Mouse (Mus musculus) embryonic facial prominence, embryonic 15.5 days (tissue): ENCODE measurements around the gene Zfp61. TPM values are rescaled to one million over a fixed set of nuclear protein-coding genes. Genes with fewer than 3 reads are reported as not detected.

Source experiments
- ATAC-seq: fragments of 200-750 bp; cut with Nextera tagmentation; 2 replicates; pipeline ENCODE4 v1.8.0; 2017; ENCODE audit warnings: low read depth, moderate TSS enrichment; ENCODE audit not compliant: insufficient number of reproducible peaks, low FRiP score, low TSS enrichment
- H3K27ac ChIP-seq: fragments of 300-500 bp; sonication (generic); replicated peaks from 2 replicates; pipeline ENCODE4 v1.5.1; 2015; ENCODE audit warnings: mild to moderate bottlenecking, inconsistent platforms
- H3K27me3 ChIP-seq: fragments of 300-500 bp; sonication (generic); 2 replicates; pipeline ENCODE4 v1.6.1; 2015; ENCODE audit warnings: inconsistent platforms
- H3K36me3 ChIP-seq: fragments of 300-500 bp; sonication (generic); 2 replicates; pipeline ENCODE4 v1.6.1; 2015; ENCODE audit warnings: mild to moderate bottlenecking, inconsistent platforms
- H3K4me1 ChIP-seq: fragments of 300-500 bp; sonication (generic); 2 replicates; pipeline ENCODE4 v1.6.1; 2015; ENCODE audit warnings: inconsistent platforms
- H3K4me2 ChIP-seq: fragments of 300-500 bp; sonication (generic); replicated peaks from 2 replicates; pipeline ENCODE4 v1.6.1; 2015; ENCODE audit warnings: mild to moderate bottlenecking, inconsistent platforms
- H3K4me3 ChIP-seq: fragments of 300-500 bp; sonication (generic); replicated peaks from 2 replicates; pipeline ENCODE4 v1.5.1; 2015; ENCODE audit warnings: mild to moderate bottlenecking, inconsistent platforms
- H3K9ac ChIP-seq: fragments of 300-500 bp; sonication (generic); 2 replicates; pipeline ENCODE4 v1.6.1; 2015; ENCODE audit warnings: inconsistent platforms
- H3K9me3 ChIP-seq: fragments of 300-500 bp; sonication (generic); replicated peaks from 2 replicates; pipeline ENCODE4 v1.6.1; 2016; ENCODE audit warnings: inconsistent platforms
- WGBS: fragments of 180-500 bp; shearing (Covaris S2); methylation state at CpG from one replicate; pipeline ENCODE4 v1.1.7; 2015; 5-methylcytosine and 5-hydroxymethylcytosine counted together
- polyA plus RNA-seq: library from polyadenylated mRNA; unstranded; fragments of >200 nt; fragmentation: Nextera tagmentation; extraction: Ambion mirVana; gene quantifications from 2 replicates; pipeline ENCODE4 v1.2.1, GENCODE M21; 2015

Zfp61 gene
- polyA plus RNA-seq, 1 experiment from 2014 or later = 41.6 TPM

DNA sequence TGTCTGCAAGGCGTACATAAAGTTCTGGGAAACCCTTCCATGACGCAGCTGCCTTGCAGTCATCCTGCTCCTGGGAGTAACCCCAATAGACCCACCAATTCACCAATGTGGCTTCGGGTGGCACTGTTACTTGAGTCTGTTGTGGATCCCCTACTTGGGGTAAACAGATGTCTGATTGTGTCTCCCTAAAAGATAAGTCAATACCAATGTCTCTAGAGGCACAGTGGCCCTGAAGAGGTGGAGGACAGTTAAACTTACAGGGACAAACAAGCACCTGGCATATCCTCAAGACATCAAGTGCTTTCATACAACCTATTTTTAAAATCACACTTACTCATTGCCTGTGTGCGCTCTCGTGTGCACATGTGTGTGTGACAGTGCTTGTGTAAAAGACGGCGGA lies 5.7 kb downstream of the Zfp61 start:
- Histone ChIP-seq H3K4me1 (peaks cover 11% of the 10 kb centered on the region), H3K4me2 (no peak overlapping the region), H3K9ac (no peak overlapping the region), H3K27me3 (no peaks in the 10 kb centered on the region), H3K4me3 (no peak overlapping the region), H3K9me3 (no peaks in the 10 kb centered on the region), H3K36me3 (peaks cover 72% of the 10 kb centered on the region), H3K27ac (no peak overlapping the region)
- ATAC-seq = no peak
- 94% methylated on average over 7 of the region's 7 CpGs for WGBS

DNA sequence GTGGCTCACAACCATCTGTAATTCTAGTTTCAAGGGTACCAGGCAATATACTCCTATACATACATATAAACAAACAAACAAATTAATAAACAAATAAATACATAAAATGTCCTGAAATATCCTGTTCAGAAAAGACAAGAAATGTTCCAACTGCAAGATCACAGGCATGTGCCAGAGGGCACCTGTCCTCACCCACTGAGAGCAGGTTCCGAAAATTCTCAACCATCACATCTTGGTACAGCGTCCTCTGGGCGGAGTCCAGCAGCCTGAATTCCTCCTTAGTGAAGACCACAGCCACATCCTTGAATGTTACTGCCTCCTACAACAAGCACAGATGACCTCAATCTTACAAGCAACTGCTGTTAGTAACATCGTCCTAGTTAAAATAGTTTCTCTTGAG lies 6.3 kb downstream of the Zfp61 start:
- peaks cover 78% of the 10 kb centered on the region for H3K36me3 ChIP-seq
- peaks cover 8% of the 10 kb centered on the region for H3K4me1 ChIP-seq
- no peak overlapping the region for H3K9ac ChIP-seq
- H3K27me3 ChIP-seq = no peaks in the 10 kb centered on the region
- no peak overlapping the region for H3K4me3 ChIP-seq
- ATAC-seq = no peak
- no peak overlapping the region for H3K27ac ChIP-seq
- no peak overlapping the region for H3K4me2 ChIP-seq
- H3K9me3 ChIP-seq = no peaks in the 10 kb centered on the region
- WGBS = 92% methylated on average over 4 of the region's 4 CpGs

DNA sequence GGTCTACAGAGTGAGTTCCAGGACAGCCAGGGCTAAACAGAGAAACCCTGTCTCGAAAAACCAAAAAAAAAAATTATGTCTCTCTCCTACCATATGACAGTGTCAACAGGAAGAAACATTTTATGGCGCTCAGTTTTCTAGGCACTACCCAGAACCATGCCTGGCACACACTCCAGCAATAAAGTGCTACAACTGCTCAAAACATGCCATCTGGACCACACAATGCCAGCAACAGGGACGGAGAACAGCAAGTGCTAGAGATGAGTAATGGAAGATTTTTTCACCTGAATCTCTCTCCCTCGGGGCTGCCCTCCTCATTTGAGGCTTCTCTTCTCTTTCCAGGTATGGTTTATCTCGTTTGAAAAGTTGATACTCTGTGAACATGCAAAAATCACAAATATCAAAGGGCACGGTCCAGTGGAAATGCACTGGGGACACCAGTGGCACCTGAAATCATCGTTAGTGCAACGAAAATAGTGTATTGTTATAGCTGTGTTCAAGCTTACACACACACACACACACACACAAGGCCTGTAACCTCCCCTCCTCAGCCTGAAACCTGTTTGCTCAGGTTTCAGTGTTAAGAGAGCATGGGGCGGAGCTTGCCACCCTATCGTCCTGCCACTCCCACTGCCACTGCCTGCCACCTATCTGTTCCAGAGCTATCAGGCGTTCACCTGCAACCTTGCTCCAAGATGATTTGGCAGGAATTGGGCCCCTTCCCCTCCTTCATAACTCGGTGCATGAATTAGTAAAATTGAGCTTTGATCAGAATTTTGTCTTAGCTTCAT lies 7.8 kb downstream of the Zfp61 start:
- 82% methylated on average over 12 of the region's 12 CpGs for WGBS
- Histone ChIP-seq H3K9ac (no peak overlapping the region), H3K4me2 (no peak overlapping the region)

DNA sequence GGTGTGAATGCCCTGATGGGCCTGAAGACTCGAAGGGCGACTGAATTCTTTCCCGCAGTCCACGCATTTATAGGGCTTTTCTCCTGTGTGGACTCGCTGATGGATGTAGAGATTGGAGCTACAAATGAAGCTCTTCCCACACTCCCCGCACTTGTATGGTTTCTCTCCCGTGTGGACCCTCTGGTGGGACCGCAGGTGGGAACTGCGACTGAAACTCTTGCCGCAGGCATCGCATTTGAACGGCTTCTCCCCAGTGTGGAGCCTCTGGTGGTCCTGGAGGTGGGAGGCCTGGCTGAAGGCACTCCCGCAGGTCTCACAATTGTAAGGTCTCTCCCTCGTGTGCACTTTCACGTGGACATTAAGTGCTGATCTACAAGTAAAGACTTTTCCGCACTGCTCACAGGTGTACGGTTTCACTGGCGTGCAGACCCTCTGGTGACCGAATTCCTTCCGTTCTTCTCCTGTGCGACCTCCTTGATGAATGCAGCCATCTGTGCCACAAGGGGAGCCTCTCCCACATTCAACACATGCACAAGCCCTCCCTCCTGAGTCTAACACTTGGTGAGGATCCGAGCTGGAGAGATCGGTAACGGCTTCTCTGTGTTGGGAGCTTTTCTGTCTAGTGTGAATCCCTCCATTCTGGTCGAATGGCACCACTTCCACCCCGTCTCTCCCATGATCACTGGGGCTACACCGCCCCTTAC lies 9.5 kb downstream of the Zfp61 start:
- Histone ChIP-seq H3K27me3 (no peaks in the 10 kb centered on the region), H3K9ac (no peak overlapping the region), H3K4me1 (no peaks in the 10 kb centered on the region), H3K4me2 (no peak overlapping the region), H3K36me3 (peaks cover 87% of the 10 kb centered on the region), H3K27ac (no peak overlapping the region), H3K9me3 (no peaks in the 10 kb centered on the region), H3K4me3 (no peak overlapping the region)
- ATAC-seq = no peak
- WGBS = 90% methylated on average over 27 of the region's 27 CpGs

More for the DNA sequence above, 7.8 kb downstream of the Zfp61 start:
- H3K4me1 ChIP-seq = peaks cover 6% of the 10 kb centered on the region
- no peaks in the 10 kb centered on the region for H3K9me3 ChIP-seq
- H3K36me3 ChIP-seq = peaks cover 88% of the 10 kb centered on the region
- no peak overlapping the region for H3K4me3 ChIP-seq
- H3K27ac ChIP-seq = no peak overlapping the region
- ATAC-seq = no peak
- no peaks in the 10 kb centered on the region for H3K27me3 ChIP-seq

DNA sequence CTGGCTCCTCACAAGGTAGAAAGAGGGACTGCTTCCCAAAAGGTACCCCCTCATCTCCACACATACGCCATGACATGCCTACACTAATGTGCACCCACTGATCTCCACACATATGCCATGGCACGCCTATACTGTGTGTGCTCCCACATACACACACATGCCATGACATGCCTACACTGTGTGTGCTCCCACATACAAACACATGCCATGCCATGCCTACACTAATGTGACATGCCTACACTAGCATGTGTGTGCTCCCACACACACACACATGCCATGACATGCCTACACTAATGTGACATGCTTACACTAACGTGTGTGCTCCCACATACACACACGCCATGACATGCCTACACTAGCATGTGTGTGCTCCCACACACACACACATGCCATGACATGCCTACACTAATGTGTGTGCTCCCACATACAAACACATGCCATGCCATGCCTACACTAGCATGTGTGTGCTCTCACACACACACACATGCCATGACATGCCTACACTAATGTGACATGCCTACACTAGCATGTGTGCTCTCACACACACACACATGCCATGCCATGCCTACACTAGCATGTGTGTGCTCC lies 10.8 kb downstream of the Zfp61 start:
- ATAC-seq = no peak
- 95% methylated on average over 4 of the region's 4 CpGs for WGBS
- H3K9me3 ChIP-seq = no peaks in the 10 kb centered on the region
- no peak overlapping the region for H3K27ac ChIP-seq
- no peaks in the 10 kb centered on the region for H3K4me1 ChIP-seq
- H3K4me3 ChIP-seq = no peak overlapping the region
- no peak overlapping the region for H3K9ac ChIP-seq
- no peak overlapping the region for H3K4me2 ChIP-seq
- no peaks in the 10 kb centered on the region for H3K27me3 ChIP-seq
- H3K36me3 ChIP-seq = peaks cover 74% of the 10 kb centered on the region

DNA sequence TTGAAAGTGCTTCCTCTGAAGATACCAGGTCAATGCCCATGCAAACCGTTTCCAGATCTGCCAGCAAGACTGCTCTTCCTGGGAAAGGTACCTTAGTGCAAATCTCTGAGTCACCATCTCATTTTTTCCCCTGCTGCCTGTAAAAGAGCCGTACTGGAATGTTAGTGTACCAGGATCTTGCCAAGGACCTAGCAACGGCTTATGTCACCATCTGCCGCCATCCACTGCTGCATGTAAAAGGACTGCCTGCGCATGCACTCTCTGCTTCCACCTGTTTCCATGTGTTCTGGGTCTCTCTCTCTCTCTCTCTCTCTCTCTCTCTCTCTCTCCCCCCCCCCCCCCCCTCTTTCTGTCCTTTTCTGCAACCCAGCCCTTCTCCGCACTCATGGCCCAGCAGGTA lies 12.5 kb downstream of the Zfp61 start:
- H3K27ac ChIP-seq = no peak overlapping the region
- H3K4me2 ChIP-seq = no peak overlapping the region
- H3K4me1 ChIP-seq = no peaks in the 10 kb centered on the region
- WGBS = 88% methylated on average over 6 of the region's 6 CpGs
- H3K9ac ChIP-seq = no peak overlapping the region
- no peak for ATAC-seq
- peaks cover 57% of the 10 kb centered on the region for H3K36me3 ChIP-seq
- H3K27me3 ChIP-seq = no peaks in the 10 kb centered on the region
- no peak overlapping the region for H3K4me3 ChIP-seq
- H3K9me3 ChIP-seq = no peaks in the 10 kb centered on the region

DNA sequence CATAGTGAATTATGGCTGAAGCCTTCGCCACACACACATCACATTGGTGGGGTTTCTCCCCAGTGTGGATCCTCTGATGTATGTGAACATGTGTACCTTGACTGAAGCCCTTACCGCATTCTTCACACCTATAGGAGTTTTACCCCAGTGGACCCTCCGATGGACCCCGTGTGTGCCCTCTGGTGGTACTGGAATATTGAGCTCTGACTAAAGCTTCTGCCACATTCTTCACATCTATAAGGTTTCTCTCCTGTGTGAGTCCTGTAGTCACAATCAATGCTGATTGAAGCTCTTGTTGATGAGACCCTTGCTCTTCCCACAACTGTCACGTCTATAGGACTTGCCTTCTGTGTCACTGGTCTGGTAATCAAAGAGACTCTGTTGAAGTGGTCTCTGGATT lies 13.4 kb downstream of the Zfp61 start:
- Histone ChIP-seq H3K9ac (no peak overlapping the region), H3K27ac (no peak overlapping the region), H3K27me3 (no peaks in the 10 kb centered on the region), H3K36me3 (peaks cover 49% of the 10 kb centered on the region), H3K4me1 (no peaks in the 10 kb centered on the region), H3K4me2 (no peak overlapping the region), H3K4me3 (no peak overlapping the region), H3K9me3 (no peaks in the 10 kb centered on the region)
- ATAC-seq = no peak
- WGBS = 82% methylated on average over 5 of the region's 5 CpGs

DNA sequence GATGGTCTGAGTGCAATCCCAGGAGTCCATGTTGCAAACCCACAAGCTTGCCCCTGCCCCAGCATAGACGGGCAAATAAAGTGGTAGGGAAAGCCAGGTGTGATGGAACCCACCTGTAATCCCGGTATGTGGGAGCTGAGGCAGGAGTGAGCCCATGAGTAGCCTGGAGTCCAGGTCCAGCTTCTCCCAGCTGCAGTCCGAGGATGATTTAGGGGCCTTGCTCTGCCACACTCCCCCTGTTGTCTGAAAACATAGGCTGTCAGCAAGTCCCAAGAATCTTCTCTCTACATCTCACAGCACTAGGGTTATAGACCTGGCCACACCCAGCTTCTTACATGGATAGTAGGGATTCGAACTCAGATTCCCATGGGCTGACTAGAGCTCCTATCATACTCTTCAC lies 14.1 kb downstream of the Zfp61 start:
- WGBS = 82% methylated on average over 4 of the region's 4 CpGs
- no peak overlapping the region for H3K4me2 ChIP-seq

DNA sequence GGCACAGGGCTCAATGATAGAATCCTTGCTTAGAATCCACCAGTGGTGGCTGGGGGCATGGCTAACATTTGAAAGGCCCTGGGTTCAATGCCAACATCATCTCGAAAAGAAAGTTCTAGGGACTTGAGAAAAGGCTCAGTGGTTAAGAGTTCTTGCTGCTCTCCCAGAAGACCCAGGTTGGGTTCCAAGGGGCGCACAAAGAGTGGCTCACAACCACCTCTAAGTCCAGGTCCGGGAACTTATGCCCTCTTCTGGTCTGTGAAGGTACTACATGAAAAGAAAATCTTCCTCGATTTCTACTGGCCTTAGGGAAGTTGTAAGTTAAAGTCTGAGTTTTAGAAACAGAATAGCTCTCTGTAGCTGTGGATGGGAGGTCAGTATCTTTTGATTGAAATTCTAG lies 14.9 kb downstream of the Zfp61 start:
- H3K4me3 ChIP-seq = no peak overlapping the region
- peaks cover 33% of the 10 kb centered on the region for H3K36me3 ChIP-seq
- no peak overlapping the region for H3K27ac ChIP-seq
- no peak overlapping the region for H3K4me2 ChIP-seq
- H3K4me1 ChIP-seq = no peaks in the 10 kb centered on the region
- no peaks in the 10 kb centered on the region for H3K9me3 ChIP-seq
- H3K9ac ChIP-seq = no peak overlapping the region
- no peak for ATAC-seq
- H3K27me3 ChIP-seq = no peaks in the 10 kb centered on the region
- 49% methylated on average over 4 of the region's 4 CpGs for WGBS

More for the DNA sequence above, 14.1 kb downstream of the Zfp61 start:
- H3K27me3 ChIP-seq = no peaks in the 10 kb centered on the region
- H3K9ac ChIP-seq = no peak overlapping the region
- no peaks in the 10 kb centered on the region for H3K9me3 ChIP-seq
- no peak overlapping the region for H3K27ac ChIP-seq
- no peak for ATAC-seq
- peaks cover 41% of the 10 kb centered on the region for H3K36me3 ChIP-seq
- H3K4me3 ChIP-seq = no peak overlapping the region
- no peaks in the 10 kb centered on the region for H3K4me1 ChIP-seq

DNA sequence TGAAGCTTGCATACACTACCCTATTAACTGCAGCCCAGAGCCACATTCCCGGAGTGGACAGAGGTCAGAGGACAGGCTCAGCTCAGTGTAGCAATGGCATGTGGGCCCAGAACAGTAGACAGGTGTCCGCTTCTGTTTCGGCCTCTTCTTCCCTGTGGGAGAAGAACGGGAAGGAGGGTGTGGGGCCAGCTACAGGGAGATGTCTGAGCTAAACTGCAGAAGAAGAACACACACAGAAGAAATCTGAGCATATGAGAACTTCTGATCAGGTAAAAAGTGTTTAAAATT lies 20.2 kb downstream of the Zfp61 start:
- Histone ChIP-seq H3K4me1 (no peaks in the 10 kb centered on the region), H3K4me2 (no peak overlapping the region), H3K9me3 (no peaks in the 10 kb centered on the region), H3K4me3 (no peak overlapping the region), H3K36me3 (peaks cover 8% of the 10 kb centered on the region; the same call in 1 of the 2 replicates), H3K9ac (no peak overlapping the region), H3K27me3 (no peaks in the 10 kb centered on the region), H3K27ac (no peak overlapping the region)
- WGBS = 46% methylated on average over 4 of the region's 4 CpGs
- no peak for ATAC-seq

DNA sequence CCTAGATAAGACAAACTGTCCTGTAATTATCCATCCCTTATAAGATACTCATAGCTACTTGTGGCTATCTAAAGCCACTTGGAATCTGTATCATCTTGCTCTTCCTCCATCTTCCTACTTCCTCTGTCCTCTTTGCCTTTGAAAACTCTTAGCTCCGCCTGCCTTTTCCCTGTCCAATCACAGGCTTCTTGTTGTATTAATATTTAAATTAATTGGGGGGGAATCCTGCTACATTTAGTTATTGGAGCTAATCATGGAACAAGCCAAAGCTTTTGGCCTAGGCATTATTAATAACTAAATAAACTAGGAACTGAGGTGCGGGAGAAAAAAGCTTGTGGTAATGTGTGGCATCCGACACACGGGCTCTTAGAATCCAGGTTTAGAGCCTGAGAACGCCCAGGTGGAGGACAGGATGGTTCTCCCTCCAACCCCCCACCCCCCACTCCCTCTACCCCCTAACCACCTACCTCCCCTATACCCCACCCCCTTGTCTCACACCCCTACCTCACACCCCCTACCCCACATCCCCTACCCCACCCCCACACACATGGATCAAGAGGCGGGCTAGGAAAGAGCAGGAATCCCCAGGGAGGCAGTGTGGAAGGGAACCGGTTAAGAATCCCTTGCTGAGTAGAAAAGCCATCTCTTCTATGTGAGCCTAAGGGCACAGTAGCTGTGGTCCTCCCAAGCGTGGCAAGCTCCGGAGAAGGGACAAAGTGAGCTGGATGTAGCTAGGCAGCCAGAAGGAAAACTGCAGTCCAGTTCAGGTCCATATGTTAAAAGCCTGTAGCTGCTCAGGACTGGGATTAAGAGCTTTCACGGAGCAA lies 20.8 kb downstream of the Zfp61 start:
- no peak for ATAC-seq
- peaks cover 13% of the 10 kb centered on the region for H3K36me3 ChIP-seq
- no peaks in the 10 kb centered on the region for H3K9me3 ChIP-seq
- H3K4me1 ChIP-seq = no peaks in the 10 kb centered on the region
- no peak overlapping the region for H3K4me3 ChIP-seq
- 56% methylated on average over 10 of the region's 10 CpGs for WGBS
- H3K27ac ChIP-seq = no peak overlapping the region
- H3K27me3 ChIP-seq = no peaks in the 10 kb centered on the region
- H3K4me2 ChIP-seq = no peak overlapping the region
- no peak overlapping the region for H3K9ac ChIP-seq
